ENCODE assay signal across 15 mouse cellular contexts in the genomic region with DNA sequence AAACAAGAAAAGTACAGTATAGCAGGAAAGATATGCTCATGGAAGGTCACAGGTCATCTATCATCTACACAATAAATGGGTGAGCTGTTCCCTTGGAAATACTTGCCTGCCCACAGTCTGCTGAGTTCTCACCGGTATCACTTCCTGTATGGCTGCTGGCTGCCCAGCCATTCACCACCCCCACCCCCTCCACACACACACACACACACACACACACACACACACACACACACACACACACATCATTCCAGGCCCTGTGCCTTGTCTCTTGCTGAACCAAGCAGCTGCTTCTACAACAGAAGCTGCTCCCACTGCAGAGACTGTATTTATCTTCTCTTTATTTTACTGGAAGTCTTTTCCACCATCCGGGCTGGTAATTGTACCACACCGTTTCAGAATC.
DNase-seq lines count a peak whose midpoint lies in the region; ATAC-seq lines count a peak whose summit lies in the region.
"Had no signal": no experiment of that assay in that cellular context is flagged by ENCODE, and none has a peak within 500 bp of the region (broad histone marks: within the 10 kb centered on the region; RNA-seq: fewer than 3 reads in every experiment).

No protein-coding gene starts in this region.

- H3K27me3 ChIP-seq in heart, embryonic 12.5 days (replicated peaks), result no peaks in the 10 kb centered on the region
- H3K27me3 ChIP-seq: limb, embryonic 12.5 days; midbrain, embryonic 12.5 days had no signal

- peak overlapping the region; percentile 35; the same call in 1 of the 2 replicates for H3K27ac ChIP-seq in heart, embryonic 12.5 days (ENCODE audit: poor library complexity, severe bottlenecking)
- H3K27ac ChIP-seq: forebrain, embryonic 10.5 days; limb, embryonic 12.5 days; midbrain, embryonic 12.5 days had no signal

- intact Hi-C loops in heart, postnatal 25 days (cut with DNase I), result no loop called here
- intact Hi-C loops in left cerebral cortex, postnatal 36 days (cut with DNase I), result no loop called here

- no peaks in the 10 kb centered on the region for H3K36me3 ChIP-seq in heart, embryonic 12.5 days
- H3K36me3 ChIP-seq: forebrain, embryonic 10.5 days; limb, embryonic 12.5 days; midbrain, embryonic 12.5 days had no signal

- ATAC-seq in heart, embryonic 12.5 days (ENCODE audit: insufficient number of reproducible peaks, low FRiP score), result peak; percentile 57; the same call in 1 of the 2 replicates
- 0 out of 2 replicates have a peak, but pooled peaks have one; percentile 39 for ATAC-seq in common myeloid progenitor, adult 5-6 weeks (replicated peaks; ENCODE audit: low read depth, poor library complexity, severe bottlenecking)

- H3K9me3 ChIP-seq in heart, embryonic 12.5 days (replicated peaks), result no peaks in the 10 kb centered on the region
- H3K9me3 ChIP-seq: forebrain, embryonic 10.5 days; limb, embryonic 12.5 days; midbrain, embryonic 12.5 days had no signal

- H3K4me3 ChIP-seq in heart, embryonic 12.5 days, result no peak overlapping the region
- H3K4me3 ChIP-seq: forebrain, embryonic 10.5 days; limb, embryonic 12.5 days; midbrain, embryonic 12.5 days had no signal

- H3K9ac ChIP-seq in heart, embryonic 12.5 days, result no peak overlapping the region
- H3K9ac ChIP-seq: limb, embryonic 12.5 days; midbrain, embryonic 12.5 days had no signal

- H3K4me1 ChIP-seq in heart, embryonic 12.5 days (replicated peaks), result peaks cover 14% of the 10 kb centered on the region

- 48% methylated on average over 3 of the region's 3 CpGs for WGBS in heart, embryonic 12.5 days

- DNase-seq in heart, postnatal 25 days (ENCODE audit: low spot score), result no peak
- peak; percentile 6 for DNase-seq in layer of hippocampus, adult 11-12 months (ENCODE audit: low spot score)
- DNase-seq in layer of hippocampus, postnatal 36 days, result no peak
- DNase-seq in mesoderm, embryonic 11.5 days (ENCODE audit: low read depth, low spot score), result peak; percentile 5
- DNase-seq in left cerebral cortex, postnatal 36 days (ENCODE audit: low spot score in 2 of 2), result no peak
- no peak for DNase-seq in lung, postnatal 10 days
- DNase-seq: cerebellum, adult 11-12 months; kidney, adult 11 months; lung, adult 2 months; thymus, postnatal 25 days had no signal

- H3K4me2 ChIP-seq in heart, embryonic 12.5 days, result no peak overlapping the region
- H3K4me2 ChIP-seq: limb, embryonic 12.5 days; midbrain, embryonic 12.5 days had no signal

Comparison
In these comparisons a context has a peak if more than half of its experiments do, and no peak if none do; other contexts are left out.
1. DNase-seq: peak in layer of hippocampus, adult 11-12 months (single experiment) and mesoderm, embryonic 11.5 days (single experiment); none in heart, postnatal 25 days (single experiment), layer of hippocampus, postnatal 36 days (0 of 2), left cerebral cortex, postnatal 36 days (0 of 2) and lung, postnatal 10 days (single experiment).